Mouse (Mus musculus): ENCODE measurements around the gene Dxo. TPM values are rescaled to one million over a fixed set of nuclear protein-coding genes. Genes with fewer than 3 reads are reported as not detected.

Dxo gene
- 10 to 100 TPM; 63.2 to 66.7 TPM for polyA plus RNA-seq (2017; shearing (Covaris generic))

DNA sequence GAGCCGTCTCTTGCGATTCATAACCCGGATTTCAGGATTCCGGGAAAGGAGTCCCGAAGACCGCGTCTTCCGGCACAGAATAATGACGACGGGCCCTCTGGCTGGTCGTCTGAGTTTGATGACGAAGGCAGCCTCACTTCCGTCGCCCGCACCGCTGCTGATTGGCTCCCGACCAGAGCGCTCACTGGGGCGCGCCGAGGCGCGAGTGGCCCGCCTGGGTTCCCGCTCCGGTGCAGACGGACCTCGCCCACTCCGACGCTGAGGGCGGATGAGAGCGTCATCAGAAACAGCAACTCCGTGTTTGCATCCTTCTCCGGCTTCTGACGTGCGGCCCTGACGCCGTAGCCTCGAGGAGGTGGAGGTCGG, at the start of gene Dxo, which contains the start of gene Stk19:
Gene Dxo, plus strand, starts transcription at position 164 of the 366 bp plus-strand sequence.
Gene Stk19, minus strand, starts transcription at position 90 of the 366 bp plus-strand sequence.

GRCm38 (mm10) chr17:34804301-34804700, 32.5 kb upstream of the Dxo start, which contains the start of gene Cyp21a1:
Gene Cyp21a1 (minus strand): TSS chr17:34804561.

DNA sequence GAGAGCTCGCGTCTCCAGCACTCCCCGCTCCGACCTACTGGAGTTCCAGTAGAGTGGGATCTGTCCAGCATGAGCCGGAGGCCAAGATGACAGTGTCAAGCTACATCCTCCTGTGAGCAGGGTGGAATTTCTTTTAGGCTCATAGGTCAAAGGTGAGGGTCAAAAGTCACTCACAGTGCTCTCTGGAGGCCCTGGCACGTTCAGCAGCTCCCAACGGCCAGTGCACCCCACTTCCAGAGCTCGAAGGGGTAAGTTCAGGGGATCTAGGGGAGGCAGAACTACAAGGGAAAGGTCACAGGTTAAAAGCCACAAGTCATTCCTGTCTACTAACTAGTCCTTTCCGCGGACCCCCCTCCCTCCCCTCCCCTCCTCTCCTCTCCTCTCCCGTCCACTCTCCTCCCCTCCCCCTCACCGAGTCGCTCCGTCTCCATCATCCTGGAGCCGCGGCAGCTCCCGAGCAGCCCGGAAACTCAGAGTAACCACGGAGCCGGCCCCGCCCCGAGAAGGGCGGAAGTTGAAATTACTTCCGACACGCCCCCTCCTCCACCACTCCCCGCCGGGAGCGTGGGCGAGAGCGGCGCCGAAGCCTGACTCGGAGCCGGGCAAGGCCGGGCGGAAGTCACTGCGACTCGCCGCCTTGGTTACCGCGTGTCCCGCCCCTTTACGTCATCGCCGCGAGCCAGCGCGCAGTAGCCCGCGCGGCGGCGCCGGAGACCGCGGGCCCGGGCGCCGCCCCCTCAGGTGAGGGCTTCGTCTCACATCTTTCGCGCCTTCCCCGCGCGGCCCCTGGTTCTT, 13.1 kb downstream of the Dxo start, which contains the start of the genes Skiv2l and Nelfe:
Gene Skiv2l, minus strand, starts transcription at position 489 of the 795 bp plus-strand sequence.
Gene Nelfe, plus strand, starts transcription at position 670 of the 795 bp plus-strand sequence.

DNA sequence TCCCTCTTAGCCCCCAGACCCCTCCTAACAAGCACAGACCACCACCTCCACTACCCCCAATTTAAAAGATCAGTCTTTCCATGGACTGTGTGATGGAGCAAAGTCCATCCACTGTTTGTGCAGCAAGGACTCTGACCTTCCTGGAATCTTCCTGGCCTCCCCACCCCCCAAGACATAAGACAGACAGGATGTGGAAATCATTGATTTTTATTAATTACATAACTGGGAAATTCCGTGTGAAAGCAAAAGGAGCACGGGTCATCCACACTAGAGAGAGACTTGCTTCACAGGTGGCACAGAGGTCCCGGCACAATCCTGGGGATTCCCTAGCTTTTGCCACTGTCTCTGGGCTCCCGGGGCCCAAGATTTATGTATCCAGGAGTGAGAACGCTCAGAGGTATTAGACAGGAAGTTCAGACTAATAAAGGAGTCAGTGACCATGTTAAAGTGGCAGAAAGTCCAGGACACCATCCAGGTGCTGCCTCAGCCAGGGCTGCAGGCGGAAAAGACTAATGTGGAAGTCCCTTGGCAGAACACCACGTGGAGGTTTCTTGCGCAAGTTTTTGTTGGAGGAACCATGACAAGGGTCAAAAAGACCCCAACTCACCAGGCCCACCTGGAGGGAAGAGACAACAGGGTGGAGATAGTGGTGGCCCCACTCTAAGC, 25.7 kb downstream of the Dxo start, which contains the start of gene Cfb:
Gene Cfb, minus strand, starts transcription at position 103 of the 666 bp plus-strand sequence.

DNA sequence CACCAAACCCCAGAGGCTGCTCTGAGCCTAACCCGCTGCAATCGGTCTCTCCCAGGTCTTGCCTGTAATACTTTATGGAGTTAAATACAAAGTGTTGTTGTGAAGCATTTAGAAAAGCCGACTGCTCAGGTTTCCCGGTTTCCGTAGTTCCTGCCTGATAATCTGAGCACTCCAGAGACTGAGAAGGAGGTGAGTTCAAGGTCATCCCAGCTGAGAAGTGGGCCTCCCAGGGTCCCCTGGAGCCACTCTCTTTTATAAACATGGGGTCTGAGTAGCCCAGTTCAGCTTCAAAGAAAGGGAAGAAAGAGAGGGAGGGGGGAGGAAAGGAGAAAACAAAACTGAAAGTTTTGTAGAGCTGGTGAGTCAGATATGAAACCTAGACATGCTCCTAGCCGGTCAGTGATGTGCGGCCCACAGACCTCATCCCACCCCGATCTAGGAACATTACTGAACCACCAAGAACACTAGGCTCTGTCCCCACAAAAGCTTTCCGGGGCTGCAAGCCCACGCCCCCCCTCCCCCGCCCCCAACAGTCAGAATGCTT, 42.6 kb downstream of the Dxo start, which contains the start of gene Zbtb12:
Gene Zbtb12, plus strand, starts transcription at position 148 of the 544 bp plus-strand sequence.

GRCm38 (mm10) chr17:34881683-34882310, 45.0 kb downstream of the Dxo start, which contains the start of gene Gm20547:
Gene Gm20547 (minus strand): TSS chr17:34882042.

Other genes with a start within 250 kb of the Dxo start
- 100 to 1,000 TPM; 242 to 367 TPM for gene Gpsm3, start 247.2 kb upstream of the Dxo start, polyA plus RNA-seq (2017; shearing (Covaris generic))
- gene Pbx2, start 245.8 kb upstream of the Dxo start, polyA plus RNA-seq (2017; shearing (Covaris generic)), result 10 to 100 TPM; 15.0 to 18.2 TPM
- 1 to 10 TPM; 1.3 to 3.4 TPM for gene Ager, start 239.2 kb upstream of the Dxo start, polyA plus RNA-seq (2017; shearing (Covaris generic))
- gene Rnf5, start 233.3 kb upstream of the Dxo start, polyA plus RNA-seq (2017; shearing (Covaris generic)), result 100 to 1,000 TPM in 1 of 2 experiments, 10 to 100 TPM in 1; 91.5 to 117 TPM
- gene Agpat1, start 232.8 kb upstream of the Dxo start, polyA plus RNA-seq (2017; shearing (Covaris generic)), result 10 to 100 TPM; 21.3 to 25.3 TPM
- gene Egfl8, start 221.0 kb upstream of the Dxo start, polyA plus RNA-seq (2017; shearing (Covaris generic)), result 1 to 10 TPM in 1 of 2 experiments, under 1 TPM in 1; 0.44 to 3.0 TPM
- gene Ppt2, start 208.5 kb upstream of the Dxo start, polyA plus RNA-seq (2017; shearing (Covaris generic)), result 10 to 100 TPM; 19.9 to 26.0 TPM
- 1 to 10 TPM; 6.5 to 8.5 TPM for gene Prrt1, start 207.5 kb upstream of the Dxo start, polyA plus RNA-seq (2017; shearing (Covaris generic))
- gene Fkbpl, start 192.3 kb upstream of the Dxo start, polyA plus RNA-seq (2017; shearing (Covaris generic)), result 1 to 10 TPM; 3.7 to 7.1 TPM
- gene Atf6b, start 189.9 kb upstream of the Dxo start, polyA plus RNA-seq (2017; shearing (Covaris generic)), result 10 to 100 TPM; 69.7 to 80.4 TPM
- gene Tnxb, start 166.5 kb upstream of the Dxo start, polyA plus RNA-seq (2017; shearing (Covaris generic)), result under 1 TPM in 1 of 2 experiments, not detected in 1; 0.09 TPM
- 1 to 10 TPM in 1 of 2 experiments, under 1 TPM in 1; 0.16 to 4.8 TPM for gene C4b, start 93.1 kb upstream of the Dxo start, polyA plus RNA-seq (2017; shearing (Covaris generic))
- gene Cyp21a1, start 32.5 kb upstream of the Dxo start, polyA plus RNA-seq (2017; shearing (Covaris generic)), result not detected
- 10 to 100 TPM; 29.4 to 36.0 TPM for gene Stk19, start 74 bp upstream of the Dxo start, polyA plus RNA-seq (2017; shearing (Covaris generic))
- 100 to 1,000 TPM; 103 to 142 TPM for gene Skiv2l, start 13.2 kb downstream of the Dxo start, polyA plus RNA-seq (2017; shearing (Covaris generic))
- gene Nelfe, start 13.4 kb downstream of the Dxo start, polyA plus RNA-seq (2017; shearing (Covaris generic)), result 10 to 100 TPM; 48.2 to 64.7 TPM
- gene Cfb, start 25.5 kb downstream of the Dxo start, polyA plus RNA-seq (2017; shearing (Covaris generic)), result under 1 TPM; 0.40 to 0.65 TPM
- under 1 TPM; 0.27 to 0.39 TPM for gene Zbtb12, start 42.5 kb downstream of the Dxo start, polyA plus RNA-seq (2017; shearing (Covaris generic))
- gene Gm20547, start 45.0 kb downstream of the Dxo start, polyA plus RNA-seq (2017; shearing (Covaris generic)), result not detected
- 1 to 10 TPM; 1.6 to 3.3 TPM for gene C2, start 61.2 kb downstream of the Dxo start, polyA plus RNA-seq (2017; shearing (Covaris generic))
- gene Ehmt2, start 61.5 kb downstream of the Dxo start, polyA plus RNA-seq (2017; shearing (Covaris generic)), result 10 to 100 TPM; 65.4 to 83.5 TPM
- under 1 TPM in 1 of 2 experiments, not detected in 1; 0.21 TPM for gene Slc44a4, start 77.4 kb downstream of the Dxo start, polyA plus RNA-seq (2017; shearing (Covaris generic))
- gene Neu1, start 94.2 kb downstream of the Dxo start, polyA plus RNA-seq (2017; shearing (Covaris generic)), result 10 to 100 TPM; 78.7 to 95.7 TPM
- gene Hspa1b, start 122.2 kb downstream of the Dxo start, polyA plus RNA-seq (2017; shearing (Covaris generic)), result 100 to 1,000 TPM; 378 to 903 TPM
- 10 to 100 TPM; 13.3 to 18.6 TPM for gene Gm20481, start 132.9 kb downstream of the Dxo start, polyA plus RNA-seq (2017; shearing (Covaris generic))
- 100 to 1,000 TPM in 1 of 2 experiments, 10 to 100 TPM in 1; 84.0 to 191 TPM for gene Hspa1a, start 135.1 kb downstream of the Dxo start, polyA plus RNA-seq (2017; shearing (Covaris generic))
- gene Hspa1l, start 135.7 kb downstream of the Dxo start, polyA plus RNA-seq (2017; shearing (Covaris generic)), result under 1 TPM; 0.10 to 0.73 TPM
- gene Lsm2, start 144.8 kb downstream of the Dxo start, polyA plus RNA-seq (2017; shearing (Covaris generic)), result 100 to 1,000 TPM in 1 of 2 experiments, 10 to 100 TPM in 1; 80.1 to 110 TPM
- gene Vars, start 164.0 kb downstream of the Dxo start, polyA plus RNA-seq (2017; shearing (Covaris generic)), result 100 to 1,000 TPM; 201 to 211 TPM
- gene Vwa7, start 179.6 kb downstream of the Dxo start, polyA plus RNA-seq (2017; shearing (Covaris generic)), result under 1 TPM; 0.07 to 0.34 TPM
- gene Sapcd1, start 191.0 kb downstream of the Dxo start, polyA plus RNA-seq (2017; shearing (Covaris generic)), result 1 to 10 TPM; 1.5 to 2.5 TPM
- gene Msh5, start 209.7 kb downstream of the Dxo start, polyA plus RNA-seq (2017; shearing (Covaris generic)), result 1 to 10 TPM; 2.9 to 3.2 TPM
- gene Clic1, start 212.9 kb downstream of the Dxo start, polyA plus RNA-seq (2017; shearing (Covaris generic)), result 100 to 1,000 TPM; 533 to 549 TPM
- 1 to 10 TPM in 1 of 2 experiments, under 1 TPM in 1; 0.98 to 2.2 TPM for gene Ddah2, start 222.0 kb downstream of the Dxo start, polyA plus RNA-seq (2017; shearing (Covaris generic))
- gene Ly6g6c, start 228.4 kb downstream of the Dxo start, polyA plus RNA-seq (2017; shearing (Covaris generic)), result 1 to 10 TPM in 1 of 2 experiments, not detected in 1; 2.0 TPM
- under 1 TPM; 0.11 to 0.16 TPM for gene Mpig6b, start 229.2 kb downstream of the Dxo start, polyA plus RNA-seq (2017; shearing (Covaris generic))
- gene Ly6g6e, start 239.9 kb downstream of the Dxo start, polyA plus RNA-seq (2017; shearing (Covaris generic)), result not detected
- gene Ly6g6d, start 241.0 kb downstream of the Dxo start, polyA plus RNA-seq (2017; shearing (Covaris generic)), result under 1 TPM in 1 of 2 experiments, not detected in 1; 0.60 TPM
- gene Ly6g6f, start 248.6 kb downstream of the Dxo start, polyA plus RNA-seq (2017; shearing (Covaris generic)), result not detected

Measured in inflammation-experienced regulatory T-cells (primary cell).